Mouse (Mus musculus) C2C12 (cell line): ENCODE results near the gene Gtf3c4.

Experiments used
- CEBPB ChIP-seq: IDR thresholded peaks from one replicate; pipeline ENCODE4 v1.6.1; 2011; ENCODE audit warnings: low read depth, mild to moderate bottlenecking, control low read depth, moderate library complexity
- CTCF ChIP-seq: IDR thresholded peaks from one replicate; pipeline ENCODE4 v1.5.1; 2011; ENCODE audit not compliant: control insufficient read depth, insufficient read depth, insufficient read length
- FOSL1 ChIP-seq: IDR thresholded peaks from one replicate; pipeline ENCODE4 v1.8.0; 2011; ENCODE audit warnings: mild to moderate bottlenecking, low read length; ENCODE audit not compliant: poor library complexity, insufficient read depth, severe bottlenecking
- MAX ChIP-seq: IDR thresholded peaks from one replicate; pipeline ENCODE4 v1.6.1; 2011; ENCODE audit warnings: mild to moderate bottlenecking, control low read depth
- MYOD1 ChIP-seq: IDR thresholded peaks from one replicate; pipeline ENCODE4 v1.6.1; 2011; ENCODE audit warnings: low read depth; ENCODE audit not compliant: control insufficient read depth, insufficient read length
- MYOG ChIP-seq: IDR thresholded peaks from one replicate; pipeline ENCODE4 v1.6.1; 2011; ENCODE audit not compliant: control insufficient read depth, insufficient read length; ENCODE audit errors: extremely low read depth
- USF1 ChIP-seq: IDR thresholded peaks from one replicate; pipeline ENCODE4 v1.6.1; 2011; ENCODE audit warnings: low read depth, mild to moderate bottlenecking, control low read depth, moderate library complexity

DNA sequence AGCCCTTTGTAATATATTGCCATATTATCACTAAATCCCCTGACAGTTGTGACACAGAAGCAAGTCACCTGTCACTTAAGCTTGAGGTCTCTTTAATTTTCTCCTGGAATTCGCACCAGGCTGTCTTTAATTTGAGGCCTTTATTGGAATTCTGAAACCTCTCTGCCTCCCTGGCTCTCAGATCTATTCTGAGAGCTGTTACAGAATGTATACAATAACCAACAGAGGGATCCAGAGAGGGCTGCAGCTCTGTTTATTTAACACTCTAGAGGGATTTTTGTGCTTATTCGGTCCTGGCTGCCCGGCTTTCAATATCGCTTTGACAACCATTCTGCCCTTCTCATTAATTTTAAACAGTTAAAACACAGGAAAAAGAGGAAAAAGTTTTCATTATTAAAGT lies 44.8 kb upstream of the Gtf3c4 start:
- no peak for TF ChIP-seq USF1
- no peak for TF ChIP-seq CTCF
- no peak for TF ChIP-seq MYOG
- TF ChIP-seq CEBPB, result no peak
- TF ChIP-seq MAX, result no peak
- TF ChIP-seq MYOD1, result no peak
- TF ChIP-seq FOSL1, result no peak
